Mouse (Mus musculus) spleen, adult 2 months (tissue): ENCODE data around the gene Slc8b1.

Experiments used
- CTCF ChIP-seq: fragments of 200-500 bp; IDR thresholded peaks from 2 replicates; pipeline ENCODE4 v1.5.1; 2011; ENCODE audit warnings: mild to moderate bottlenecking, inconsistent platforms; ENCODE audit not compliant: insufficient read depth, insufficient read length, insufficient replicate concordance; ENCODE audit errors: extremely low read depth
- POLR2A ChIP-seq: fragments of 200-500 bp; IDR thresholded peaks from 2 replicates; pipeline ENCODE4 v1.6.1; 2011; ENCODE audit warnings: low read depth, low read length, inconsistent platforms

DNA sequence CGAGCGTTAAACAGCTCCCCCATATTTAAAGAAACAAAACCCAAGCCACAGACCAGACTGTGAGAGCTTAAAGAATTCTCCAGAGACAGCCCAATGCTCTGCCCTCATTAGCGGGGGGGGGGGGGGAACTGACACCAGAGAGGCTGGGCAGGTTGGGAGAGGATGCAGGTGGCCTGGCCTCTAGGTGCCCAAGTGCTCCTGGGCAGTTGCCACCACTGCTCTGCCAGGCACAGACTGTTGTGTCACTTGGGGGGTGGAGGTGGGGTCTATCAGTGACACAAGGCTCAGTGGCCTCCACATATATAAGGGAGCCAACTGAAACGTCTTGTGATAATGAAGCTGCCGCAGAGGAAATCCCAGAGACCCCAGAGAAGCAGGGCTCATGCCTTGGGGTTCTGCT is 25.7 kb downstream of the Slc8b1 start:
- TF ChIP-seq CTCF: no peak
- no peak for TF ChIP-seq POLR2A
